In genomic region chr19:6831331-6831730, GRCm38 (mm10) we compare ENCODE assay signal across 11 mouse cellular contexts. TPM values are rescaled to one million over a fixed set of nuclear protein-coding genes. Genes with fewer than 3 reads are reported as not detected.
DNase-seq lines count a peak whose midpoint lies in the region; ATAC-seq lines count a peak whose summit lies in the region.
"Had no signal": no experiment of that assay in that cellular context is flagged by ENCODE, and none has a peak within 500 bp of the region (broad histone marks: within the 10 kb centered on the region; RNA-seq: fewer than 3 reads in every experiment).

No protein-coding gene starts in this region.

- peaks cover 3% of the 10 kb centered on the region; the same call in 1 of the 2 replicates for H3K36me3 ChIP-seq in heart, embryonic 11.5 days (ENCODE audit: control insufficient read depth, insufficient read depth, low read length)
- no peaks in the 10 kb centered on the region for H3K36me3 ChIP-seq in forebrain, embryonic 12.5 days (replicated peaks)
- H3K36me3 ChIP-seq in liver, embryonic 13.5 days, result peaks cover 20% of the 10 kb centered on the region

- peak overlapping the region; percentile 44 for H3K4me2 ChIP-seq in heart, embryonic 11.5 days
- peak overlapping the region; percentile 60 for H3K4me2 ChIP-seq in forebrain, embryonic 12.5 days
- peak overlapping the region; percentile 29; the same call in 1 of the 2 replicates for H3K4me2 ChIP-seq in liver, embryonic 13.5 days

- no peak overlapping the region for H3K4me3 ChIP-seq in heart, embryonic 11.5 days (ENCODE audit: low read depth, low read length)
- peak overlapping the region; percentile 38 for H3K4me3 ChIP-seq in forebrain, embryonic 12.5 days (replicated peaks)
- H3K4me3 ChIP-seq in liver, embryonic 13.5 days (replicated peaks), result 0 out of 2 replicates have a peak overlapping the region, but pooled peaks have one; percentile 19
- H3K4me3 ChIP-seq: megakaryocyte, embryonic 14.5 days had no signal

- no peaks in the 10 kb centered on the region for H3K9me3 ChIP-seq in heart, embryonic 11.5 days (replicated peaks; ENCODE audit: control insufficient read depth, low read length)
- no peaks in the 10 kb centered on the region for H3K9me3 ChIP-seq in forebrain, embryonic 12.5 days
- no peaks in the 10 kb centered on the region for H3K9me3 ChIP-seq in liver, embryonic 13.5 days (replicated peaks)

- H3K4me1 ChIP-seq in heart, embryonic 11.5 days (ENCODE audit: control insufficient read depth, insufficient read depth, low read length), result 0 out of 2 replicates have a peak, but pooled peaks cover 5% of the 10 kb centered on the region
- H3K4me1 ChIP-seq in forebrain, embryonic 12.5 days, result peaks cover 19% of the 10 kb centered on the region
- H3K4me1 ChIP-seq in liver, embryonic 13.5 days (replicated peaks), result peaks cover 37% of the 10 kb centered on the region

- H3K27me3 ChIP-seq in heart, embryonic 11.5 days (ENCODE audit: control insufficient read depth, insufficient read depth, low read length), result peaks cover 59% of the 10 kb centered on the region
- peaks cover 75% of the 10 kb centered on the region for H3K27me3 ChIP-seq in forebrain, embryonic 12.5 days
- H3K27me3 ChIP-seq in liver, embryonic 13.5 days, result peaks cover 49% of the 10 kb centered on the region
- H3K27me3 ChIP-seq: megakaryocyte, embryonic 14.5 days had no signal

- ATAC-seq in heart, embryonic 11.5 days (replicated peaks; ENCODE audit: insufficient number of reproducible peaks, low FRiP score, low TSS enrichment), result no peak
- ATAC-seq in forebrain, embryonic 12.5 days (ENCODE audit: low FRiP score), result 0 out of 2 replicates have a peak, but pooled peaks have one; percentile 20
- ATAC-seq in liver, embryonic 13.5 days (ENCODE audit: low read depth), result no peak
- ATAC-seq in megakaryocyte progenitor cell, adult 5-6 weeks (replicated peaks; ENCODE audit: poor library complexity), result no peak

- DNase-seq in heart, postnatal 10 days, result no peak
- DNase-seq in ES-CJ7 (ENCODE audit: low read depth, low spot score), result peak; percentile 91
- no peak for DNase-seq in liver, embryonic 13.5 days
- DNase-seq in left cerebral cortex, adult 9 months (ENCODE audit: low spot score in 2 of 2), result no peak
- DNase-seq in adrenal gland, adult 18-20 months (ENCODE audit: low spot score in 2 of 2), result no peak
- DNase-seq: cerebellum, adult 9-11 months; layer of hippocampus, adult 9-11 months had no signal

- no peak overlapping the region for H3K9ac ChIP-seq in heart, embryonic 11.5 days (ENCODE audit: low read depth, low read length)
- H3K9ac ChIP-seq in forebrain, embryonic 12.5 days, result no peak overlapping the region
- no peak overlapping the region for H3K9ac ChIP-seq in liver, embryonic 13.5 days

- H3K27ac ChIP-seq in heart, embryonic 11.5 days (ENCODE audit: low read depth, low read length), result no peak overlapping the region
- no peak overlapping the region for H3K27ac ChIP-seq in forebrain, embryonic 12.5 days
- no peak overlapping the region for H3K27ac ChIP-seq in liver, embryonic 13.5 days

- WGBS in heart, embryonic 11.5 days (ENCODE audit: insufficient replicate concordance), result 8% methylated on average over 17 of the region's 17 CpGs
- 3% methylated on average over 17 of the region's 17 CpGs for WGBS in forebrain, embryonic 12.5 days
- WGBS in liver, embryonic 13.5 days (ENCODE audit: insufficient replicate concordance), result 22% methylated on average over 17 of the region's 17 CpGs

- intact Hi-C loops in heart, postnatal 10 days (cut with DNase I), result no loop called here

RNA-seq across cellular contexts. Expression of gene Rps6ka4, which starts 9.1 kb away (rescaled TPM):
- polyA plus RNA-seq in heart, embryonic 11.5 days (2014; fragmentation: Nextera tagmentation; extraction: Ambion mirVana), result 11.1 and 11.7 TPM in 2 replicates
- 10 to 100 TPM; 22.7 to 25.9 TPM for total RNA-seq in heart, postnatal 10 days (2021)
- polyA plus RNA-seq in forebrain, embryonic 12.5 days (2016; fragmentation: Nextera tagmentation; extraction: Ambion mirVana), result 6.2 and 8.2 TPM in 2 replicates
- 6.1 and 6.8 TPM in 2 replicates for polyA plus RNA-seq in liver, embryonic 13.5 days (2015; fragmentation: Nextera tagmentation; extraction: Ambion mirVana)
- 1.0 and 4.1 TPM in 2 replicates for total RNA-seq in megakaryocyte progenitor cell, adult 5-6 weeks (2015)
- 3.8 and 4.3 TPM in 2 replicates for total RNA-seq in megakaryocyte progenitor cell, adult 5-6 weeks (2017)
- 10 to 100 TPM; 23.2 to 25.3 TPM for total RNA-seq in adrenal gland, adult 18-20 months (2021)

RNA-seq across cellular contexts. Expression of gene Ccdc88b, which starts 26.7 kb away (rescaled TPM):
- polyA plus RNA-seq in heart, embryonic 11.5 days (2014; fragmentation: Nextera tagmentation; extraction: Ambion mirVana), result 0.15 and 0.84 TPM in 2 replicates
- 1 to 10 TPM in 1 of 2 experiments, under 1 TPM in 1; 0.69 to 1.2 TPM for total RNA-seq in heart, postnatal 10 days (2021)
- 0.43 and 1.1 TPM in 2 replicates for polyA plus RNA-seq in forebrain, embryonic 12.5 days (2016; fragmentation: Nextera tagmentation; extraction: Ambion mirVana)
- polyA plus RNA-seq in liver, embryonic 13.5 days (2015; fragmentation: Nextera tagmentation; extraction: Ambion mirVana), result 1.9 and 3.1 TPM in 2 replicates
- total RNA-seq in megakaryocyte progenitor cell, adult 5-6 weeks (2015), result 6.9 and 7.6 TPM in 2 replicates
- total RNA-seq in megakaryocyte progenitor cell, adult 5-6 weeks (2017), result 48.6 and 53.0 TPM in 2 replicates
- total RNA-seq in adrenal gland, adult 18-20 months (2021), result 1 to 10 TPM; 2.0 TPM

Comparison
In these comparisons a context has a peak if more than half of its experiments do, and no peak if none do; other contexts are left out.
1. RNA of gene Rps6ka4, which starts 9.1 kb away (total RNA-seq): 22.7 to 25.9 TPM in heart, postnatal 10 days and 23.2 to 25.3 TPM in adrenal gland, adult 18-20 months; 1.0 to 4.3 TPM in megakaryocyte progenitor cell, adult 5-6 weeks; every median in the first group is over 4 times any median in the second.
2. Peak in every context shown above with its lines, with median percentiles within 50 percentile points of each other: H3K4me2 ChIP-seq.